Mouse (Mus musculus): Measurements from ENCODE around the gene Shmt1.
"Not testable (repeated sequence)": the region's sequence is repeated elsewhere in the genome, so short reads cannot be mapped to it uniquely, and the experiment has no call there.

Shmt1 gene

GRCm38 (mm10) chr11:60811618-60812017 is at the start of gene Shmt1:
Gene Shmt1 (minus strand): TSS chr11:60811718.
- DNase-seq (ENCODE audit: extremely low spot score) = not testable (repeated sequence)

- no peak for DNase-seq (ENCODE audit: extremely low spot score)
Measured at GRCm38 (mm10) chr11:60856587-60856986, 45.1 kb upstream of the Shmt1 start.

- DNase-seq (ENCODE audit: extremely low spot score) = no peak
Measured at GRCm38 (mm10) chr11:60845415-60845814, 33.9 kb upstream of the Shmt1 start.

GRCm38 (mm10) chr11:60843412-60843811 is 31.9 kb upstream of the Shmt1 start:
- DNase-seq (ENCODE audit: extremely low spot score) = no peak

- no peak for DNase-seq (ENCODE audit: extremely low spot score)
Measured at GRCm38 (mm10) chr11:60841467-60842200, 30.1 kb upstream of the Shmt1 start.

GRCm38 (mm10) chr11:60837644-60838406 is 26.3 kb upstream of the Shmt1 start:
- no peak for DNase-seq (ENCODE audit: extremely low spot score)

GRCm38 (mm10) chr11:60836897-60837296 is 25.4 kb upstream of the Shmt1 start:
- no peak for DNase-seq (ENCODE audit: extremely low spot score)

- DNase-seq (ENCODE audit: extremely low spot score) = peak; percentile 84
Measured at GRCm38 (mm10) chr11:60830433-60831052, 19.0 kb upstream of the Shmt1 start, which contains the start of gene Dhrs7b. Gene Dhrs7b (plus strand): TSS chr11:60830631.

GRCm38 (mm10) chr11:60828903-60829302 is 17.4 kb upstream of the Shmt1 start:
- no peak for DNase-seq (ENCODE audit: extremely low spot score)

GRCm38 (mm10) chr11:60827241-60827945 is 15.9 kb upstream of the Shmt1 start:
- DNase-seq (ENCODE audit: extremely low spot score) = no peak

- no peak for DNase-seq (ENCODE audit: extremely low spot score)
Measured at GRCm38 (mm10) chr11:60826700-60827099, 15.2 kb upstream of the Shmt1 start.

- no peak for DNase-seq (ENCODE audit: extremely low spot score)
Measured at GRCm38 (mm10) chr11:60825191-60825590, 13.7 kb upstream of the Shmt1 start.

- no peak for DNase-seq (ENCODE audit: extremely low spot score)
Measured at GRCm38 (mm10) chr11:60823771-60824170, 12.3 kb upstream of the Shmt1 start.

- no peak for DNase-seq (ENCODE audit: extremely low spot score)
Measured at GRCm38 (mm10) chr11:60816398-60816797, 4.9 kb upstream of the Shmt1 start.

GRCm38 (mm10) chr11:60811054-60811460 is 461 bp downstream of the Shmt1 start:
- DNase-seq (ENCODE audit: extremely low spot score) = peak; percentile 96

GRCm38 (mm10) chr11:60810046-60810965 is 1.2 kb downstream of the Shmt1 start:
- DNase-seq (ENCODE audit: extremely low spot score) = no peak

- DNase-seq (ENCODE audit: extremely low spot score) = no peak
Measured at GRCm38 (mm10) chr11:60809546-60809945, 2.0 kb downstream of the Shmt1 start.

- DNase-seq (ENCODE audit: extremely low spot score) = no peak
Measured at GRCm38 (mm10) chr11:60808286-60809070, 3.0 kb downstream of the Shmt1 start.

GRCm38 (mm10) chr11:60800892-60801291 is 10.6 kb downstream of the Shmt1 start:
- no peak for DNase-seq (ENCODE audit: extremely low spot score)

GRCm38 (mm10) chr11:60799977-60800376 is 11.5 kb downstream of the Shmt1 start:
- DNase-seq (ENCODE audit: extremely low spot score) = no peak
